Mouse (Mus musculus) frontal cortex, adult (tissue): ENCODE measurements at regions not wholly inside any gene's neighbourhood (a gene's known extent, or its start where the extent isn't known, plus 50 kb on each side); places are given as distances from the start of the nearest gene placed in this dataset.
"Not testable (repeated sequence)": the region's sequence is repeated elsewhere in the genome, so short reads cannot be mapped to it uniquely, and the experiment has no call there.

Experiments
- ATAC-seq: cut with Nextera tagmentation; 2 replicates; pipeline ENCODE4 v1.9.2; 2017; ENCODE audit warnings: mild to moderate bottlenecking, moderate library complexity, mixed read lengths; ENCODE audit not compliant: low TSS enrichment

GRCm38 (mm10) chr12:77841844-77842415, 352.1 kb upstream of the Gm6657 start:
- no peak for ATAC-seq

GRCm38 (mm10) chr12:77852595-77853577, 341.2 kb upstream of the Gm6657 start:
- no peak for ATAC-seq

DNA sequence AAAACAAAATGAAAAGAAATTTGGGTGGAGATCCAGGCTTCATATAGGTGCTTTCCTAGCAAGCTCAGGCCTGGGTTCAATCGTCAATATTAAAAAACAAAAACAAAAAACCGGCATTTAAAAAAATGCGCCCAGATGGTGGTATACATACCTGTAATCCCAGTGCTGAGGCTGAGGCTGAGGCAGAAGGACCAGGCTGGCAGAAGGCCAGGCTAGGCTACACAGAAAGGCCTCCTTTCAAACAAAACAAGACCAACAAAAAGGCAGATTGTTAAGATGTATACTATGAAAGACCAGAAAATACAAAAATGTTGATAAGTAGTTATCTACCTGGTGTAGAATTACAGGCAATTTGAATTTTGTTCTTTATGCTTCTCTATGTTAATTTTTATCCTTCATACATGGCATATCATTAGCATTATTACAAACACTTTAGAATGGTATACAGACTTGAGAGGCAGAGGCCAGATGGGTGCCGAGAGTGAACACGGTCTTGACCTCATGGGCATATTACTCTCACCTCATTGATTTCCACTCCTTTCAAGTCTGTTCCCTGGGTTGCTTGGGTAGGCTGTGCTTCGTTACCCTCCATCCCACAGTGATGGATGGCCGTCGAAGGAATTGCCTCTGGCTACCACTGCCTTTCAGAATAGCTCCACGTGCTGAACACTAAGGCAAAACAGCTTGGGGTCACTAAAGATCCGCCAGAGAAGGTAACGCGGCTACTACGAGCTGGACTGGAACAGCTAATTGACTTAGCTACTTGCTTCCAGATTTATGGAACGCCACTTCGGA, 339.6 kb upstream of the Gm6657 start:
- no peak for ATAC-seq

GRCm38 (mm10) chr12:77855796-77856195, 338.2 kb upstream of the Gm6657 start:
- no peak for ATAC-seq

DNA sequence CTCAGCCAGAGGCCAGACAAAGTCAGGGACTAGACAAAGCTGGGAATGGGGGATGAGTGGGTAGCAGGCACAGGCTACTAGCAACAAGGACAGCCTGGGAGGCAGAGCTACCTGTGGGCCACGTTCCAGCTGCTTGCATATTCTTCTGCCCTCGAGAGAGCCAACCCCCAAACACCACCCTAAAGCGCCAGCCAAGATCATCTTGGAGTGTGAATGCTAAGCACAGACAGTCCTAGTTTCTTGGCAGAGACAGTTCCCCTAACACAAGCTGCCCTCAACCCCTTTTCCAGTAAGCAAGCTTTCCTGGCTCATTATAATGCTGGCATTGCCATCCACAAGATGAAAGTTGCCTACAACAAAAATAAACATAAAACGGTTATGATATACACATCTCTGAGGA, 336.8 kb upstream of the Gm6657 start:
- peak; percentile 43; the same call in 1 of the 2 replicates for ATAC-seq

DNA sequence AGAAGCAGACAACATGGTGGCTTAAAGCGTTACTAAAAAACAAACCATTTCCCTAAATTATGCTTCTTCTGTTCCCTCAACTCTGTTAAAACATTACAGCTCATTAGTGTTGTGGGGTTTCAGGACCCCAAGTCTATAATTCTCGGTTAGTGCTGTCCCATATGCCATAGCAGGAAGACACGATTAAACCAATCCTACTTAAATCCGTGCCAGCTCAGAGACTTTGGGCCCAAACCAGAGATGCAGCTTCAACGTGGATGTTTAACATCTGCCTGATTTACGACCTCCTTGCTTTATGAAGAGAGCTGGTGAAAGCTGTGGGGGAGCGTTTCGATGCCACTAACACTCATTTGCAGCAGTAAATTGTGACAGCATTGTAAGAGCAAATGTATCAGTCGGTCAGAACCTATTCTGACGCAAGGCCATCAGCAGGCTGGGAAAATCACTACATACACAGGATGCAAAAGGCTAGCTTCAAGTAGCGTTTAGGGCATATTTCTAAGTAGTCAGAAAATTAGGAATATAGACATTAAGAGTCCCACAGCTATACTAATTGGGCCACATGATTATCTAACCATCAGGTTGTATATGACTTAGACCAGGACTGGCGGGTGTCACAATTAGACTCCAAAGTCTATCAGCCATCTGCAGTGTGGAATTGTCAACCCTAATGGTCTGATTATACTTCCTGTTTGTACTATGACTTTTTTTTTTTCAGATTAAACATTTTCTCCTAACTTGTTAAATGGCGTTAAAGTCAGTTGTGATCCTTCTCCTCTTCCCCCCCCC, 333.1 kb upstream of the Gm6657 start:
- ATAC-seq, result no peak

DNA sequence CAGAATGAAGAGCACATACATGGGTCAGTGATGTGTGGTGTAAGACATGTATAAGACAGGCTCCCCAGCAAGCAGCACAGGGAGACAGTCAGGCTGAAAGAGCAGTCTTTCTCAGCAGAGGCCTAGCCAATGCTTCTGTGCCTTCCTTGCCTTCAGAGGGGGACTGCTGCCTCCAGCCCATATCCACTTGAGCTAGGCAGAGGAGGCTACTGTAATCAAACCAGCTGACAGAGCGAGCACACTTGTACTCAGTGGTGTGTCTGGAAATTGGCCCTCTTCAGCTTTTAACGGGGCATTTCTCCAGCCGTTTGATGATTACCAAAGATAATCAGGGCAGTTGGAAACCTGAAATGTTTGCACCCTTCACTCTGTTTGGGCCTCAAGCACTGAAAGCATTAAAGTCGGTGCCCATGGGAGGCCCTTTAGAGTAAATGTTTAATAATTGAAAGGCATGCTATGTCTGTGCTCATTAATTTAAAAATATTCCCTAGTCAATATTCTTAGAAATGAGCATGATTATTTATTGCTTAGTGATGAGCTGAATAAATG, 326.0 kb upstream of the Gm6657 start:
- no peak for ATAC-seq

GRCm38 (mm10) chr12:77869296-77869695, 324.7 kb upstream of the Gm6657 start:
- ATAC-seq, result peak; percentile 93

GRCm38 (mm10) chr12:77887335-77887734, 306.7 kb upstream of the Gm6657 start:
- ATAC-seq, result no peak

GRCm38 (mm10) chr12:77891452-77891851, 302.6 kb upstream of the Gm6657 start:
- ATAC-seq, result no peak

GRCm38 (mm10) chr12:77894238-77894637, 299.8 kb upstream of the Gm6657 start:
- ATAC-seq, result no peak

DNA sequence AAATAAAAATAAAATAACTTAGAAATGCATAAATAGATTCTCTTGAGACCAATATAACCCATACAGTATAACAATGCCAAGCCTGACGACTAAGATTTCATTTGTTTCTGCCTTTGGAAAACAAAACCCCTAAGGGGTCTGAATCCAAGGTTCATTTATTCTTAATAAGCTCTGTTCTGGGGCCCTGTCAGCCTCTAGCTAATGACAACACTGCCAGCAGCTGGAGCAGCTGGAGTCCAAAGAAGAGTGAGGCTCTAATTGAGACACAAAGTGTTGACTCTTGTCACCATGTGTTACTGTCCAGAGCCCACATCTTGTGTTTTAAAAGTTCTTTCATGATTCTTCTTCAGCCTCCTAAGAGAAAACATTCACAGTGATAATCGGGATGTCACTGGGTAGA, 298.5 kb upstream of the Gm6657 start:
- no peak for ATAC-seq

DNA sequence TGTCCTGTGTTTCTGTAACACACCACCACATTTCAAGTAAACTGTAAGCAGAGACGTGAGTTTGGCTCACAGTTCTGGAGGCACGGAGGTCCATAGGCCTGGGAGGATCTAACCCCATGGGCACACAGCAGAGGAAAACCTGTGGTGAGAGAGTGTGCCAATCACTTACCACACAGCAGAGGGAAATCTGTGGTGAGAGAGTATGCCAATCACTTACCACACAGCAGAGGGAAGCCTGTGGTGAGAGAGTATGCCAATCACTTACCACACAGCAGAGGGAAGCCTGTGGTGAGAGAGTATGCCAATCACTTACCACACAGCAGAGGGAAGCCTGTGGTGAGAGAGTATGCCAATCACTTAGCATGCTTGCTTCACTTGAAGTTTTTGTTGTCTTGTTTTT, 295.1 kb upstream of the Gm6657 start:
- ATAC-seq, result not testable (repeated sequence)

- ATAC-seq, result no peak
Measured at GRCm38 (mm10) chr12:77901254-77901653, 292.8 kb upstream of the Gm6657 start.

DNA sequence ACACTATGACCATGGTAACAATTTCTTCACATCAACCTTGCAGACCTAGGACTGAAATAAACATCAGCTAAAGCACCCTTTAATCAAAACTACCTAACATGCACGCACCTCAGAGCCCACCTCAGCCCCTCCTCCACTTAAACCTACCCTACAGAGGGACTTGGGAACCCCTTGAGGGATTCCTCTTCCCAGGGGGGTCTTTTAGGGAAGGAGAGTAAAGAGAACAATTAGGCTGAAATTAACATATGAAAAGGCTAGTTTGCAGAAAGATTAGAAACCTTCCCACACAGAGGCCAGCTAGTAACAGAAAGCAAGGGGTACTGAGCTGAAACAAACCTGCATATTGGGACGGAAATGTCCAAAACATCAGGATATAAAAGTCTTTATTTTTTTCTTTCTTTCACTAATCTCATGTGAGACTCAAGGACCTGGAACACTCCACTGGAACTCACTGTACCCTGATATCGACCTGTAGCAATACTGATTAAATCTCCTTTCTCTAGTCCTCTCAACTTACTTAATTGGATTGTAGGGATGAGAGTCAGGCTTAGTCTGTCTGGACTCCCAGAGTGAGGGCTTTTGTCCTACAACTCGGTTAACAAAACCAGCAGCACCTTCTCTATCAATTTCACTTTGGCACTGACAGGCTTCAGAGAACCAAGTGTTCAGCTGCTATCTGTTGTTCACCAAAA, 281.0 kb upstream of the Gm6657 start:
- ATAC-seq, result no peak

- no peak for ATAC-seq
Measured at GRCm38 (mm10) chr12:77928729-77929128, 265.3 kb upstream of the Gm6657 start.

DNA sequence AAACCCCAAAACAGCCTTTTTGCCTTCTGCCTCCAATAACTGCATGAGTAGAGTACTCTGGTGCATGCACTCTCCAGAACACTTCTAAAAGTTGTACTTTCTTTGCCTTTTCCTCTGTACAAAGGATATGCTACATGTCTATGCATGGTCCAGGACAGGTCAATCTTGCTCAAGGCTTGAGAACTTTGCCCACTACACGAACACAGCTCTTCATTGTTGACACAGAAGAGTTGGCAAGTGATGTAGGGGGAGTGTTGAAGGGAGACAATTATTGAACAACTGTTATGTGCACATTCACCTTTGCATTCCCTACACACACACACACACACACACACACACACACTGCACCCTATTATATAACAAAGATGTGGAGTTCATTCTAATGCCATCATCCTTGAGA, 264.5 kb upstream of the Gm6657 start:
- ATAC-seq, result no peak

- ATAC-seq, result no peak
Measured at GRCm38 (mm10) chr12:77943960-77944359, 250.1 kb upstream of the Gm6657 start.

- peak; percentile 90 for ATAC-seq
Measured at GRCm38 (mm10) chr12:77949474-77950017, 244.5 kb upstream of the Gm6657 start.

- ATAC-seq, result no peak
Measured at GRCm38 (mm10) chr12:77952492-77952891, 241.6 kb upstream of the Gm6657 start.
